Mouse (Mus musculus): ENCODE results near the gene Lman2l. TPM values are rescaled to one million over a fixed set of nuclear protein-coding genes. Genes with fewer than 3 reads are reported as not detected.

The Lman2l gene
- polyA plus RNA-seq, 1 experiment from 2014 or later = 35.1 TPM

DNA sequence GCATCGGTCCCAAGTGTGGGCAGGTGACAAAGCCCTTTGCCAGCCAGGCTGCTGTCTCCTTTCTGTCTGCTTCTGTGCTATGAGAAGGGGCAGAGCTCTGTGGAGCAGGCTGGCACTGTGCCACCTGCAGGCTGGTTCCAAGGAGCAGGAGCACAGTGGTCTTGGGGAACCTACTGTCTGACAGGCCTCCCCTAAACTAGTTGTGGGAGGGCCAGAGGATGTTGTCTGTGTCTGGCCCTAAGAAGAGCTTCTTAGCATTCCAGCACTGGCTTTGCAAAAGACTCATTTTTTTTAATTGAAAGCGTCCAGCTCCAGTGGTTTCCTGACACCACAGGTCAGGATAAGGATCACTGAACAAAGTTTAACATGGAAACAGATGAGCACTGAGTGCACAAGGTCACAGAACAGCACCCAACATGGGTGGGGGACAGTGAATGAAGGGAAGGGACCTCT is 33.3 kb upstream of the Lman2l start:
- H3K4me1 ChIP-seq (ENCODE audit: control insufficient read depth, insufficient read depth, low read length) = peaks cover 18% of the 10 kb centered on the region
- H3K4me2 ChIP-seq (ENCODE audit: low read depth) = no peak overlapping the region
- H3K4me3 ChIP-seq (ENCODE audit: low read depth, low read length) = no peak overlapping the region
- H3K9ac ChIP-seq (ENCODE audit: low read length) = no peak overlapping the region
- whole genome bisulfite sequencing = 82% methylated on average over 2 of the region's 2 CpGs
- no peak for DNase-seq (ENCODE audit: low spot score)
- H3K27ac ChIP-seq (ENCODE audit: low read depth, low read length) = no peak overlapping the region
- no peaks in the 10 kb centered on the region for H3K27me3 ChIP-seq (ENCODE audit: control insufficient read depth, insufficient read depth, low read length)
- no peaks in the 10 kb centered on the region for H3K9me3 ChIP-seq (ENCODE audit: control insufficient read depth, low read length)
- no peaks in the 10 kb centered on the region for H3K36me3 ChIP-seq (ENCODE audit: control insufficient read depth, insufficient read depth, low read length)
- no peak for ATAC-seq (ENCODE audit: insufficient read depth, low FRiP score, low TSS enrichment)

DNA sequence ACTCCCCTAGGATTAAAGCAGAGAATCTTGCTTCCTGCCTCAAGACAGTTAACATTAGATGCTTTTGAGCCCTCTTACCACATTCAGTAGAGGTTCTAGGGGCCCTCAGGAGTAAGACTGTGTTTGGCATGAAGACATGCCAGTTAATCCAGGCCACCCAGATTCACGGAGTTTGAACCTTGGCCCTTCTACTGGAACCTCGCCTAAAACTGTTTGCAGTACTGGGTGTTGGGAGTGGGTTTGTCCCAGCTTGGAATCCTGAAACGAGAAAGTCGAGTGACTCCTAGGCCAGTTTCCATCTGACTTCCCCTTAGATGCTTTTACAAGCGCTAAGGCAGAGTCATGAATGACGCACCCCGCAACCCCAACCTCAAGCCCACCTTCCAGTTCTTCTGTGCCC is 31.4 kb upstream of the Lman2l start:
- no peaks in the 10 kb centered on the region for H3K36me3 ChIP-seq (ENCODE audit: control insufficient read depth, insufficient read depth, low read length)
- ATAC-seq (ENCODE audit: insufficient read depth, low FRiP score, low TSS enrichment) (no peak), DNase-seq (ENCODE audit: low spot score) (no peak)
- no peak overlapping the region for H3K4me3 ChIP-seq (ENCODE audit: low read depth, low read length)
- no peak overlapping the region for H3K27ac ChIP-seq (ENCODE audit: low read depth, low read length)
- 83% methylated on average over 7 of the region's 7 CpGs for WGBS
- H3K4me1 ChIP-seq (ENCODE audit: control insufficient read depth, insufficient read depth, low read length) = peaks cover 26% of the 10 kb centered on the region
- H3K4me2 ChIP-seq (ENCODE audit: low read depth) = no peak overlapping the region
- no peak overlapping the region for H3K9ac ChIP-seq (ENCODE audit: low read length)
- H3K27me3 ChIP-seq (ENCODE audit: control insufficient read depth, insufficient read depth, low read length) = no peaks in the 10 kb centered on the region
- H3K9me3 ChIP-seq (ENCODE audit: control insufficient read depth, low read length) = no peaks in the 10 kb centered on the region

DNA sequence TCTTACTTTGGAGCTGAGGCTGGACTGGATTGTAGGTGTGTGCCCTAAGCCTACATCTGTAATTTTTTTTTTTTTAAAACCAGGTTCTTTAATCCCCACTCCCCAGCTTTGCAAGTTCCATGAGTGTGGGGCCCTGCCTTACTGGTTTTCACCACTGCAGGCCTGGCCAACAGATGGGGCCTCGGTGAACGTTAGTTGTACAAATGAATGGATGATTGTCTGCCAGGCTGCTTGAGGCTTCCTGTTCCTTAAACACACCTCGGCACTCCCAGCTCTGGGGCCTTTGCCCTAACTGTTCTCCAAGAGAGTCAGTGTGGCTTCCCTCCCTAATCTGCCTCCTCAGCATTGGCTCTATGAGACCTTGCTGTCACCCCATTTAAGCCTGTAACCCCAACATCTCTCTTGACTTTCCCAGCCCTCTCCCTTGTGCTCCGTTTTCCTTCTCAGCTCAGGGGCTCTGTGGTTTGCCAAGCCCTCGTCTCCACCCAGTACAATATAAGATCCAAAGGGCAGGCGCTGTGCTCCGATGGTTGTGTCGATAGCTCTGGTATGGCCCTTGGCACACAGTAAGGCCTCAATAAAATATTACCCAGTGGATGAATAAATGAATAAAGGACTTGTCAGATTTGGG is 30.5 kb upstream of the Lman2l start:
- ATAC-seq (ENCODE audit: insufficient read depth, low FRiP score, low TSS enrichment) = no peak
- 57% methylated on average over 8 of the region's 8 CpGs for WGBS
- H3K9me3 ChIP-seq (ENCODE audit: control insufficient read depth, low read length) = no peaks in the 10 kb centered on the region
- no peaks in the 10 kb centered on the region for H3K36me3 ChIP-seq (ENCODE audit: control insufficient read depth, insufficient read depth, low read length)
- peaks cover 26% of the 10 kb centered on the region for H3K4me1 ChIP-seq (ENCODE audit: control insufficient read depth, insufficient read depth, low read length)
- peak overlapping the region; percentile 29 for H3K4me2 ChIP-seq (ENCODE audit: low read depth)
- no peak for DNase-seq (ENCODE audit: low spot score)
- no peak overlapping the region for H3K27ac ChIP-seq (ENCODE audit: low read depth, low read length)
- H3K27me3 ChIP-seq (ENCODE audit: control insufficient read depth, insufficient read depth, low read length) = no peaks in the 10 kb centered on the region
- no peak overlapping the region for H3K4me3 ChIP-seq (ENCODE audit: low read depth, low read length)
- no peak overlapping the region for H3K9ac ChIP-seq (ENCODE audit: low read length)

DNA sequence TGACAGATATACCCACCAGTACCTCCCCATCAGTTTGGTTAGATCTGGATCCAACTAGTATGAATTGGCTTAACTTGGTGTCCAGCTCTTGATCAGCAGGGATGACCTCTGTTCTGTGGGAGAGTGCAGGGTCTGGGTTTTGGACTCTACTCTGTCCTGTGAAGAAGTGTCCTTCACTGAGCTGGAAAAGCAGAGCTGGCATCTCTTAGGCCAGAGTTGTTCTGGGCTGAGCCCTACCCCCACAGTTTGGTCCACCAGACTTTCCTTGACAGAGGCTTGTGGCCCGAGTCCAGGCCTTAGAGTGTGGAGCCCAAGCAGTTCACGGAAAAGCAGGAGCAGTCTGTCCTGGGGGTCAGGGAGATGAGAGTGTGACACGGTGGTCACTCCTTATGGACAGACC is 29.6 kb upstream of the Lman2l start:
- Histone ChIP-seq H3K9me3 (ENCODE audit: control insufficient read depth, low read length) (no peaks in the 10 kb centered on the region), H3K4me2 (ENCODE audit: low read depth) (peak overlapping the region; percentile 20), H3K4me1 (ENCODE audit: control insufficient read depth, insufficient read depth, low read length) (peaks cover 26% of the 10 kb centered on the region), H3K27me3 (ENCODE audit: control insufficient read depth, insufficient read depth, low read length) (no peaks in the 10 kb centered on the region), H3K36me3 (ENCODE audit: control insufficient read depth, insufficient read depth, low read length) (no peaks in the 10 kb centered on the region), H3K4me3 (ENCODE audit: low read depth, low read length) (no peak overlapping the region), H3K9ac (ENCODE audit: low read length) (no peak overlapping the region), H3K27ac (ENCODE audit: low read depth, low read length) (no peak overlapping the region)
- WGBS = 70% methylated on average over 3 of the region's 3 CpGs
- DNase-seq (ENCODE audit: low spot score) = no peak
- no peak for ATAC-seq (ENCODE audit: insufficient read depth, low FRiP score, low TSS enrichment)

DNA sequence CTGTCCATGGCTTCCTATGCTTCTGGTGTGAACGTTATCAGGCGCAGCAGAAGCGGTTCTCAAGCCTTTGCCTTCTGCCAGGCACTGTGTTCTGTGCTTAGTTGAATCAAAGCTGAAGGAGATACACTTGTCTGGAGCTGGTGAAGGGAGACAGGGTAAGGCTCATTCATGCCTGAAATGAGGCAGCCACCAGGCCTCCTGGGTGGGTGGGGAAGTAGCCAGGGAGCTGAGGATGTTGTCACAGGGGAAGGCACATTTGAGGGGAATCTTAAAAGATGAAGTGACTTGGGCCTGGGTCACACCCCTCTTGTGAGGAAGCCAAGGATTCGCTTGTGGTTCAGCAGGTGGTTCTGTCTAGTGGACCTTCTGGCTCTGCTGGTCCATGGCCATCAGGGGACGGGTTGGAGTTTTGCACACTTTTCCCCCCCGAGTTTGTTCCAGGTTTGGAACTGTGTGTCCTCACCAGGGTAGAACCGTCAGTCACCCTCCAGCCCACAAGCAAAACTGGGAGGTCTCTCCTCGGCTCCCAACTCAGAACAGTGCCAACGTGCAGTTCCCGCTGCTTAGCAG is 28.2 kb upstream of the Lman2l start:
- Histone ChIP-seq H3K4me3 (ENCODE audit: low read depth, low read length) (no peak overlapping the region), H3K9ac (ENCODE audit: low read length) (no peak overlapping the region), H3K4me1 (ENCODE audit: control insufficient read depth, insufficient read depth, low read length) (peaks cover 26% of the 10 kb centered on the region)

DNA sequence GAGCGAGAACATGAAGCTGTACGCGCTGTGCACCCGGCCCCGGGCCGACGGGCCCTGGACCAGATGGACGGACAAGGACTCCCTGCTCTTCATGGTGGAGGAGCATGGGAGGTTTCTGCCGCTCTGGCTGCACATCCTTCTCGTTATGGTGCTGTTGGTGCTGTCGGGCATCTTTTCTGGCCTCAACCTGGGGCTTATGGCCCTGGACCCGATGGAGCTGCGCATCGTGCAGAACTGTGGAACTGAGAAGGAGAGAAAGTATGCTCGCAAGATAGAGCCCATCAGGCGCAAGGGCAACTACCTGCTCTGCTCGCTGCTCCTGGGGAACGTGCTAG is 27.0 kb upstream of the Lman2l start:
- Histone ChIP-seq H3K36me3 (ENCODE audit: control insufficient read depth, insufficient read depth, low read length) (no peaks in the 10 kb centered on the region), H3K27ac (ENCODE audit: low read depth, low read length) (no peak overlapping the region), H3K9ac (ENCODE audit: low read length) (peak overlapping the region; percentile 58), H3K9me3 (ENCODE audit: control insufficient read depth, low read length) (no peaks in the 10 kb centered on the region), H3K4me2 (ENCODE audit: low read depth) (peak overlapping the region; percentile 64), H3K4me1 (ENCODE audit: control insufficient read depth, insufficient read depth, low read length) (peaks cover 26% of the 10 kb centered on the region), H3K4me3 (ENCODE audit: low read depth, low read length) (peak overlapping the region; percentile 51), H3K27me3 (ENCODE audit: control insufficient read depth, insufficient read depth, low read length) (no peaks in the 10 kb centered on the region)
- 10% methylated on average over 18 of the region's 18 CpGs for WGBS
- ATAC-seq (ENCODE audit: insufficient read depth, low FRiP score, low TSS enrichment) = peak; percentile 17; the same call in 1 of the 2 replicates
- no peak for DNase-seq (ENCODE audit: low spot score)

More for the DNA sequence above, 28.2 kb upstream of the Lman2l start:
- H3K4me2 ChIP-seq (ENCODE audit: low read depth) = peak overlapping the region; percentile 64
- no peaks in the 10 kb centered on the region for H3K36me3 ChIP-seq (ENCODE audit: control insufficient read depth, insufficient read depth, low read length)
- no peaks in the 10 kb centered on the region for H3K27me3 ChIP-seq (ENCODE audit: control insufficient read depth, insufficient read depth, low read length)
- H3K9me3 ChIP-seq (ENCODE audit: control insufficient read depth, low read length) = no peaks in the 10 kb centered on the region
- DNase-seq (ENCODE audit: low spot score) (no peak), ATAC-seq (ENCODE audit: insufficient read depth, low FRiP score, low TSS enrichment) (no peak)
- 80% methylated on average over 10 of the region's 10 CpGs for WGBS
- H3K27ac ChIP-seq (ENCODE audit: low read depth, low read length) = no peak overlapping the region

DNA sequence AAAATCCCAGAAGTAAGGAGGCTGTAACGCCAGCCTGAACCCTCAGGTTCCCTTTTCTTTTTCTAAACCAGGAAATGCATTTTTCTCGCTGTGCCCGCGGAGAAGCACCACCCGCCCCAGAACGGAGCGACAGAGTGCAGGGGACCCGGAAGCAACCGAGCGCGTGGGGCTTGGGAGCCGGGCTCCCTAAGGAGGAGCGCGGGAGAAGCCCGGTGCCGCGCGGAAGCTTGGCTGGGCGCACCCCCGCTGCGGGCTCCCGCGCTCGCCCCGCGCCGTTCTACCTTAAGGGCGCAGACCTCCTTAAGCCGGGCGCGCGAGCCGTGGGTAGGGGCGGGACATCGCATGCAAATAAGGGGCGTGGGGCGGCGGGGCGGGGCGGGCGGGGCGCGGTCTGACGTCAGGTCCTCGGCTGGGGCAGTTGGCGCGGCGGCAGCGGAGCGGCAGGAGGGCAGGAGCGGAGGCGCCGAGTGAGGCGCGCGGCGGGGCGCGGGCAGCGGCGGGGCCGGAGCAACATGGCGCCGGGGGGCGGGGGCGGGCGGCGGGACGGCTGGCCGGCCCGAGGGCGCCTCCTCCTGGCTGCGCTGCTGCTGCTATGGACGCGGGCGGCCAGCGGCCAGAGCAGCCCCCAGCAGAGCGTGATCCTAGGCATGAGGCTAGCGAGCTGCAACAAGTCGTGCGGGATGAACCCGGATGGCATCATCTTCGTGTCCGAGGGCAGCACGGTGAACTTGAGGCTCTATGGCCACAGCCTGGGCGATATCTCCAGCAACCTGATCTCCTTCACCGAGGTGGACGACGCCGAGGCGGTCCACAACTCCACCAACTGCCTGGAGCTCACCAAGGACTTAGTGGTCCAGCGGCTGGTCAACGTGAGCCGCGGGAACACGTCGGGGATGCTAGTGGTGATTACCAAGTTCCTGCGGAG is 26.4 kb upstream of the Lman2l start, which contains the start of gene Cnnm4:
Cnnm4 (plus strand) TSS at position 440 of the 925 bp plus-strand sequence.
- no peaks in the 10 kb centered on the region for H3K9me3 ChIP-seq (ENCODE audit: control insufficient read depth, low read length)
- peak within 1 kb of the TSS; percentile 58 for H3K9ac ChIP-seq (ENCODE audit: low read length)
- peak within 1 kb of the TSS; percentile 31; the same call in 1 of the 2 replicates for H3K27ac ChIP-seq (ENCODE audit: low read depth, low read length)
- H3K27me3 ChIP-seq (ENCODE audit: control insufficient read depth, insufficient read depth, low read length) = no peaks in the 10 kb centered on the region
- peak within 1 kb of the TSS; percentile 51 for H3K4me3 ChIP-seq (ENCODE audit: low read depth, low read length)
- ATAC-seq (ENCODE audit: insufficient read depth, low FRiP score, low TSS enrichment) (peak; percentile 88), DNase-seq (ENCODE audit: low spot score) (peak; percentile 90)
- under 1% methylated on average over 57 of the region's 98 CpGs for WGBS
- H3K4me2 ChIP-seq (ENCODE audit: low read depth) = peak within 1 kb of the TSS; percentile 64
- peaks cover 26% of the 10 kb centered on the region for H3K4me1 ChIP-seq (ENCODE audit: control insufficient read depth, insufficient read depth, low read length)
- H3K36me3 ChIP-seq (ENCODE audit: control insufficient read depth, insufficient read depth, low read length) = no peaks in the 10 kb centered on the region

DNA sequence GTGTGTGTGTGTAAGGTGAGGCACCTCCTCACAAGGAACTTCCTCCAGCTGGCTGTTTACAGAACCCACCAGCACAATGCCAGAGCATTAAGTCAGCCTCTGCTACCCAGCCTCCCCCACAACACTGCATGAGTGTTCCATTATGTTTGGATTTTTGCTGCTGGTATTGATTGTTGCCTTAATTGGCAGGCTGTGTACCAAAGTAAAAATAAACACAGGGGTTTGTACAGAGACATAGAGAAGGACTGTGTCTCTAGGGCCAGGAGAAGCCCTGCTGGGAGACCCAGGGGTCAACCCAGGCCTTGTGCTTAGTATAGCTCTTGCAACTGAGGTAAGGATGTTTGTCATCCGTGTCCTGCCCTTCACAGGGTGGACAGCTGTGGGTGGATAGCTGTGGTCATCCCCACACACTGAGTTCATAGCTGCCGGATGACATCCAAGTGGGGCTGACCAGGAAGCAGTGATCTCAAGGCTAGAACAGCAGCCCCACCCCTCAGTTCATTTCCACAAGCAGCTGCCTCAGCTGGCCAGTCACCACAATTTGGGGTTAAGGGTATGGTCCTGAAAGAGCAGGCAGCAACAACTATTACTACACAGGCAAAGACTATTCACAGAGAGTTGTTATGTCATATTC is 24.9 kb upstream of the Lman2l start:
- Histone ChIP-seq H3K9ac (ENCODE audit: low read length) (no peak overlapping the region), H3K27me3 (ENCODE audit: control insufficient read depth, insufficient read depth, low read length) (no peaks in the 10 kb centered on the region), H3K4me3 (ENCODE audit: low read depth, low read length) (no peak overlapping the region), H3K4me1 (ENCODE audit: control insufficient read depth, insufficient read depth, low read length) (peaks cover 18% of the 10 kb centered on the region), H3K27ac (ENCODE audit: low read depth, low read length) (no peak overlapping the region), H3K4me2 (ENCODE audit: low read depth) (no peak overlapping the region), H3K36me3 (ENCODE audit: control insufficient read depth, insufficient read depth, low read length) (no peaks in the 10 kb centered on the region), H3K9me3 (ENCODE audit: control insufficient read depth, low read length) (no peaks in the 10 kb centered on the region)
- WGBS = 45% methylated on average over 2 of the region's 2 CpGs
- ATAC-seq (ENCODE audit: insufficient read depth, low FRiP score, low TSS enrichment) (no peak), DNase-seq (ENCODE audit: low spot score) (no peak)
